Comparison of ENCODE assay signal across 12 mouse cellular contexts in genomic region chr3:109562268-109562667, GRCm38 (mm10).
"Had no signal": no experiment of that assay in that cellular context is flagged by ENCODE, and none has a peak within 500 bp of the region (broad histone marks: within the 10 kb centered on the region; RNA-seq: fewer than 3 reads in every experiment).

No protein-coding gene starts in this region.

- H3K27me3 ChIP-seq: intestine, embryonic 15.5 days; liver, embryonic 15.5 days; stomach, embryonic 15.5 days had no signal

- H3K36me3 ChIP-seq: intestine, embryonic 15.5 days; limb, embryonic 10.5 days; liver, embryonic 15.5 days; stomach, embryonic 15.5 days had no signal

- H3K4me2 ChIP-seq: intestine, embryonic 15.5 days; liver, embryonic 11.5 days; liver, embryonic 15.5 days; stomach, embryonic 15.5 days had no signal

- H3K9ac ChIP-seq: intestine, embryonic 15.5 days; liver, embryonic 15.5 days; stomach, embryonic 15.5 days had no signal

- H3K9me3 ChIP-seq: intestine, embryonic 15.5 days; limb, embryonic 10.5 days; liver, embryonic 15.5 days; stomach, embryonic 15.5 days had no signal

- H3K4me1 ChIP-seq: limb, embryonic 10.5 days; liver, embryonic 15.5 days; stomach, embryonic 15.5 days had no signal

- H3K27ac ChIP-seq: intestine, embryonic 15.5 days; left cerebral cortex, adult 2 months; limb, embryonic 10.5 days; liver, embryonic 15.5 days; stomach, embryonic 15.5 days had no signal

- H3K4me3 ChIP-seq: intestine, embryonic 15.5 days; left cerebral cortex, adult 2 months; limb, embryonic 10.5 days; liver, embryonic 15.5 days; stomach, embryonic 15.5 days had no signal

- DNase-seq: kidney, adult 9 months; lung, adult 2 months; lung, postnatal 36 days; right cerebral cortex, postnatal 14 days; thymus, postnatal 36 days had no signal

- ATAC-seq: intestine, embryonic 15.5 days; lung, postnatal 0 days had no signal
